Mouse (Mus musculus) inflammation-experienced regulatory T-cells, adult 6 months (primary cell): ENCODE data around the gene Fars2. TPM values are rescaled to one million over a fixed set of nuclear protein-coding genes. Genes with fewer than 3 reads are reported as not detected.

ENCODE experiments used
- ATAC-seq: one replicate; pipeline ENCODE4 v1.8.0; 2017
- polyA plus RNA-seq, 3 experiments: library from polyadenylated mRNA; unstranded; fragments of 100-300 nt; shearing (Covaris generic); gene quantifications; one replicate each; pipeline ENCODE4 v1.2.1; 2017

Fars2 gene
- polyA plus RNA-seq, 3 experiments from 2014 or later: 23.4 to 41.3 (median 30.9) TPM

GRCm38 (mm10) chr13:36583481-36584151, 466.4 kb downstream of the Fars2 start:
- ATAC-seq: no peak

- no peak for ATAC-seq
Measured at GRCm38 (mm10) chr13:36584197-36584596, 467.0 kb downstream of the Fars2 start.

GRCm38 (mm10) chr13:36589092-36589491, 471.9 kb downstream of the Fars2 start:
- ATAC-seq: no peak

- ATAC-seq: no peak
Measured at GRCm38 (mm10) chr13:36592291-36592690, 475.1 kb downstream of the Fars2 start.

GRCm38 (mm10) chr13:36606717-36607116, 489.5 kb downstream of the Fars2 start:
- no peak for ATAC-seq

- no peak for ATAC-seq
Measured at GRCm38 (mm10) chr13:36607871-36608270, 490.7 kb downstream of the Fars2 start.

GRCm38 (mm10) chr13:36610426-36610825, 493.2 kb downstream of the Fars2 start:
- ATAC-seq: no peak

GRCm38 (mm10) chr13:36612785-36613750, 495.9 kb downstream of the Fars2 start:
- no peak for ATAC-seq

GRCm38 (mm10) chr13:36620498-36621332, 503.5 kb downstream of the Fars2 start:
- ATAC-seq: no peak

- ATAC-seq: no peak
Measured at GRCm38 (mm10) chr13:36621333-36621659, 504.1 kb downstream of the Fars2 start.

- ATAC-seq: no peak
Measured at GRCm38 (mm10) chr13:36623556-36623955, 506.3 kb downstream of the Fars2 start.

GRCm38 (mm10) chr13:36629154-36629553, 511.9 kb downstream of the Fars2 start:
- ATAC-seq: no peak

- no peak for ATAC-seq
Measured at GRCm38 (mm10) chr13:36648257-36648656, 531.0 kb downstream of the Fars2 start.

GRCm38 (mm10) chr13:36654251-36654650, 537.0 kb downstream of the Fars2 start:
- ATAC-seq: no peak

- no peak for ATAC-seq
Measured at GRCm38 (mm10) chr13:36679345-36679744, 562.1 kb downstream of the Fars2 start.

- ATAC-seq: no peak
Measured at GRCm38 (mm10) chr13:36680690-36681355, 563.6 kb downstream of the Fars2 start.

GRCm38 (mm10) chr13:36683581-36683980, 566.4 kb downstream of the Fars2 start:
- ATAC-seq: no peak

GRCm38 (mm10) chr13:36695516-36696201, 578.4 kb downstream of the Fars2 start:
- no peak for ATAC-seq

GRCm38 (mm10) chr13:36696351-36696771, 579.1 kb downstream of the Fars2 start:
- no peak for ATAC-seq

- no peak for ATAC-seq
Measured at GRCm38 (mm10) chr13:36707088-36707690, 590.0 kb downstream of the Fars2 start.

GRCm38 (mm10) chr13:36714101-36714500, 596.9 kb downstream of the Fars2 start:
- ATAC-seq: no peak
